ENCODE assay signal across 18 mouse cellular contexts in genomic region chr6:127616623-127617022, GRCm38 (mm10). TPM values are rescaled to one million over a fixed set of nuclear protein-coding genes. Genes with fewer than 3 reads are reported as not detected.
DNase-seq lines count a peak whose midpoint lies in the region; ATAC-seq lines count a peak whose summit lies in the region.
"Had no signal": no experiment of that assay in that cellular context is flagged by ENCODE, and none has a peak within 500 bp of the region (broad histone marks: within the 10 kb centered on the region; RNA-seq: fewer than 3 reads in every experiment).

No protein-coding gene starts in this region.

- H3K27ac ChIP-seq in intestine, embryonic 15.5 days = no peak overlapping the region
- H3K27ac ChIP-seq in intestine, embryonic 16.5 days (ENCODE audit: low read length) = no peak overlapping the region
- H3K27ac ChIP-seq: limb, embryonic 13.5 days had no signal

- peak; percentile 20 to 47 for DNase-seq in adrenal gland, adult (ENCODE audit: inconsistent age in 2 of 2, low spot score in 1 of 2)
- DNase-seq in adrenal gland, adult 8-10 months = no peak
- peak; percentile 30 for DNase-seq in testis, postnatal 14 days (ENCODE audit: low spot score)
- DNase-seq in testis, postnatal 10 days (ENCODE audit: low spot score) = no peak
- no peak for DNase-seq in kidney, postnatal 14 days
- DNase-seq: cerebellum, adult 8-10 months; embryo, embryonic 11 days; gastrocnemius, postnatal 25 days; lung, postnatal 4 days; midbrain, embryonic 14.5 days; right cerebral cortex, postnatal 14 days had no signal

- no peak overlapping the region for H3K9ac ChIP-seq in intestine, embryonic 15.5 days
- no peak overlapping the region for H3K9ac ChIP-seq in intestine, embryonic 16.5 days (ENCODE audit: low read depth, low read length)
- H3K9ac ChIP-seq: limb, embryonic 13.5 days had no signal

- H3K4me2 ChIP-seq in intestine, embryonic 15.5 days (replicated peaks) = no peak overlapping the region
- no peak overlapping the region for H3K4me2 ChIP-seq in intestine, embryonic 16.5 days (ENCODE audit: low read depth, low read length)
- H3K4me2 ChIP-seq: heart, embryonic 11.5 days; limb, embryonic 13.5 days had no signal

- H3K4me1 ChIP-seq in intestine, embryonic 15.5 days (replicated peaks) = no peaks in the 10 kb centered on the region; the same call in 1 of the 2 replicates
- no peaks in the 10 kb centered on the region for H3K4me1 ChIP-seq in intestine, embryonic 16.5 days (ENCODE audit: control insufficient read depth, insufficient read depth, low read length)

- 79% methylated on average over 1 of the region's 1 CpGs for WGBS in intestine, embryonic 15.5 days
- 96% methylated on average over 1 of the region's 1 CpGs for WGBS in intestine, embryonic 16.5 days

- no peak overlapping the region for H3K4me3 ChIP-seq in intestine, embryonic 15.5 days (replicated peaks)
- no peak overlapping the region for H3K4me3 ChIP-seq in intestine, embryonic 16.5 days (ENCODE audit: low read length)
- H3K4me3 ChIP-seq: limb, embryonic 13.5 days had no signal

- 0 out of 2 replicates have a peak, but pooled peaks have one; percentile 31 for ATAC-seq in intestine, embryonic 15.5 days
- ATAC-seq in intestine, embryonic 16.5 days = no peak
- peak; percentile 51 for ATAC-seq in megakaryocyte-erythroid progenitor cell, adult 5-6 weeks (replicated peaks; ENCODE audit: low FRiP score, low TSS enrichment, poor library complexity, severe bottlenecking)
- ATAC-seq: inflammation-experienced regulatory T-cells, adult 6 months had no signal

- H3K36me3 ChIP-seq in intestine, embryonic 15.5 days = no peaks in the 10 kb centered on the region
- no peaks in the 10 kb centered on the region for H3K36me3 ChIP-seq in intestine, embryonic 16.5 days (ENCODE audit: control insufficient read depth, insufficient read depth, low read length)
- H3K36me3 ChIP-seq: limb, embryonic 13.5 days had no signal

- H3K9me3 ChIP-seq in intestine, embryonic 15.5 days = no peaks in the 10 kb centered on the region
- no peaks in the 10 kb centered on the region for H3K9me3 ChIP-seq in intestine, embryonic 16.5 days (ENCODE audit: control insufficient read depth, low read length)
- H3K9me3 ChIP-seq: limb, embryonic 13.5 days had no signal

- H3K27me3 ChIP-seq in intestine, embryonic 15.5 days (replicated peaks) = no peaks in the 10 kb centered on the region
- no peaks in the 10 kb centered on the region for H3K27me3 ChIP-seq in intestine, embryonic 16.5 days (replicated peaks; ENCODE audit: control insufficient read depth, insufficient read depth, low read length)
- H3K27me3 ChIP-seq: CH12.LX had no signal

RNA-seq across cellular contexts. Expression of gene Cracr2a, which starts 55.5 kb away (rescaled TPM):
- 1 to 10 TPM; 2.1 to 4.3 (median 4.1) TPM for total RNA-seq in adrenal gland, adult 8-10 months (2022)
- polyA plus RNA-seq in intestine, embryonic 15.5 days (2015; fragmentation: Nextera tagmentation; extraction: Ambion mirVana) = 2.2 and 2.5 TPM in 2 replicates
- polyA plus RNA-seq in intestine, embryonic 16.5 days (2015; fragmentation: Nextera tagmentation; extraction: Ambion mirVana) = 2.6 and 3.6 TPM in 2 replicates
- total RNA-seq in megakaryocyte-erythroid progenitor cell, adult 5-6 weeks (2014; fragmentation: Nextera tagmentation) = 6.5 and 8.9 TPM in 2 replicates
- 5.2 and 8.8 TPM in 2 replicates for total RNA-seq in megakaryocyte-erythroid progenitor cell, adult 5-6 weeks (2017)

Comparison
In these comparisons a context has a peak if more than half of its experiments do, and no peak if none do; other contexts are left out.
1. DNase-seq: peak in adrenal gland, adult (2 of 2) and testis, postnatal 14 days (single experiment); none in adrenal gland, adult 8-10 months (single experiment), testis, postnatal 10 days (single experiment) and kidney, postnatal 14 days (single experiment).